Mouse (Mus musculus) forebrain, embryonic 14.5 days (tissue): Measurements from ENCODE around the gene Lypla2. TPM values are rescaled to one million over a fixed set of nuclear protein-coding genes. Genes with fewer than 3 reads are reported as not detected.
A peak's percentile ranks its signal among the peaks of the same experiment; 100 is the strongest.
"Not testable (repeated sequence)": the region's sequence is repeated elsewhere in the genome, so short reads cannot be mapped to it uniquely, and the experiment has no call there.

Experiments
- ATAC-seq: fragments of 200-750 bp; cut with Nextera tagmentation; 2 replicates; pipeline ENCODE4 v1.8.0; 2017; ENCODE audit warnings: mild to moderate bottlenecking, moderate library complexity
- DNase-seq: peaks from one replicate; pipeline ENCODE4 v3.0.0-alpha.2; 2015; ENCODE audit warnings: low spot score
- H3K27ac ChIP-seq: fragments of 300-500 bp; sonication (generic); 2 replicates; pipeline ENCODE4 v1.5.1; 2014; ENCODE audit warnings: low read depth, mild to moderate bottlenecking, control low read depth, low read length, moderate library complexity
- H3K27me3 ChIP-seq: fragments of 300-500 bp; sonication (generic); replicated peaks from 2 replicates; pipeline ENCODE4 v1.6.1; 2014; ENCODE audit warnings: low read length, control low read depth, mixed read lengths; ENCODE audit not compliant: control insufficient read depth, insufficient read depth
- H3K36me3 ChIP-seq: fragments of 300-500 bp; sonication (generic); 2 replicates; pipeline ENCODE4 v1.6.1; 2014; ENCODE audit warnings: low read length, control low read depth; ENCODE audit not compliant: control insufficient read depth, insufficient read depth
- H3K4me1 ChIP-seq: fragments of 300-500 bp; sonication (generic); 2 replicates; pipeline ENCODE4 v1.6.1; 2014; ENCODE audit warnings: antibody characterized with exemption, low read length, control low read depth; ENCODE audit not compliant: control insufficient read depth, insufficient read depth
- H3K4me2 ChIP-seq: fragments of 300-500 bp; sonication (generic); 2 replicates; pipeline ENCODE4 v1.6.1; 2014; ENCODE audit warnings: mild to moderate bottlenecking, control low read depth, low read length
- H3K4me3 ChIP-seq: fragments of 300-500 bp; sonication (generic); 2 replicates; pipeline ENCODE4 v1.5.1; 2014; ENCODE audit warnings: low read depth, low read length, control low read depth
- H3K9ac ChIP-seq: fragments of 300-500 bp; sonication (generic); 2 replicates; pipeline ENCODE4 v1.6.1; 2014; ENCODE audit warnings: mild to moderate bottlenecking, low read length, control low read depth, moderate library complexity
- H3K9me3 ChIP-seq: fragments of 300-500 bp; sonication (generic); replicated peaks from 2 replicates; pipeline ENCODE4 v1.6.1; 2016; ENCODE audit warnings: low read length, control low read depth, mixed read lengths; ENCODE audit not compliant: control insufficient read depth
- WGBS: fragments of 180-500 bp; shearing (Covaris S2); extraction: QIAGEN DNeasy Blood & Tissue Kit; methylation state at CpG from one replicate; pipeline ENCODE4 v1.1.7; 2014; 5-methylcytosine and 5-hydroxymethylcytosine counted together
- polyA plus RNA-seq: library from polyadenylated mRNA; unstranded; fragments of >200 nt; fragmentation: Nextera tagmentation; extraction: Ambion mirVana; gene quantifications from 2 replicates; pipeline ENCODE4 v1.2.1, GENCODE M21; 2014

Lypla2 gene
- polyA plus RNA-seq, 1 experiment from 2014 or later = 163 TPM

DNA sequence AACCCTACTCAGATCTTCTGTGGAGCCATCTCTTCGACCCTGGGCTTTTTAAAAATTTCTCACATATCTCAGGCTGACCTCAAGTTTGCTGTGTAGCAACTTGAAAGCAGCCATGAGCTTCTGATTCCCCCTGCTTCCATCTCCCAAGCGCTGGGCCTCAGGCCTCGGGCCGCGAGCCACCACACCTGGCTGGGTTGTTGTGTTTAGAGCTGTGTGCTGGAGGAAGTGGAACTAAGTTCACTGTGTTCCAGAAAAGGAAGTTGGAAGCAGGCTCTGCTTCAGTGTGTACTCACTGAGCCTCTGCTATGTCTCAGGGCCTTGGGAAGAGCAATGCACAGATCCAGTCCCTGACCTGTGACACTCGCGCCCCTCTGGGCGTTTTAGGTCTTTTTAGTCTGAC is 24.3 kb downstream of the Lypla2 start:
- 96% methylated on average over 8 of the region's 8 CpGs for whole genome bisulfite sequencing
- no peak overlapping the region for H3K27ac ChIP-seq
- no peak overlapping the region for H3K9ac ChIP-seq
- peaks cover 4% of the 10 kb centered on the region for H3K4me1 ChIP-seq
- no peak overlapping the region for H3K4me3 ChIP-seq
- H3K27me3 ChIP-seq = no peaks in the 10 kb centered on the region
- H3K4me2 ChIP-seq = no peak overlapping the region
- DNase-seq (no peak), ATAC-seq (no peak)
- no peaks in the 10 kb centered on the region for H3K9me3 ChIP-seq
- H3K36me3 ChIP-seq = peaks cover 14% of the 10 kb centered on the region

DNA sequence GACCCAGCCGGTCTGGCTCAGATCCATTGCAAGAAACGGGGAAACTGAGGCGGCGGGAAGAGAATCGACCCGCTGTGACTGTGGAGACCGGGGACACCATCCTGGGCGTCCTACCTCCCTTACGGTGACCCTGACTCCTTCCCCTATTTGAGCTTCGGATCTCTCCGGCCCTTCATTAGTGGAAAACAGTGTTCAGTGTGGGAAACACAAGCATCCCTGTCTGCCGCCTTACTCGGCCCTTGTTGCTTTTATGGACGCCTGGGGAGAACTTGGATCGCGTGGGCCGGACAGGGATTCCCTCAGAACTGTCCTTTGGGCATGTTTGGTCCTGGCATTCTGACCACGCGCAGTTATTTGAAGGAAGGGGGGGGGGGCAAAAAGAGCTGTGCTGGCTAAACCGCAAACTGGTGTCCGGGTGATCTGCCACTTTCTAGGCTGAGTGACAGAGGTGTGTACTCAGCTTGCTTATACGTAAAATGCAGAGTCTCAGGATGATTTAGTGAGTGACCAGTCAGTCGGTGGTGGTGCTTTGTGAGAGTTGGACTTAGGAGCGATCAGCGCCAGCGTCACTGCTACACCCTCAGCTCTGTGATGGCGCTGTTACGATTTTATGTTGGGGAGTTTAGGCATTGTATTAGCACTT is 25.6 kb downstream of the Lypla2 start:
- peaks cover 4% of the 10 kb centered on the region for H3K4me1 ChIP-seq
- H3K9ac ChIP-seq = peak overlapping the region; percentile 83
- H3K9me3 ChIP-seq = no peaks in the 10 kb centered on the region
- H3K4me2 ChIP-seq = peak overlapping the region; percentile 84
- peak overlapping the region; percentile 75 for H3K4me3 ChIP-seq
- peak; percentile 33 for DNase-seq
- peaks cover 6% of the 10 kb centered on the region for H3K36me3 ChIP-seq
- H3K27me3 ChIP-seq = no peaks in the 10 kb centered on the region
- peak; percentile 54; the same call in 1 of the 2 replicates for ATAC-seq
- WGBS = 3% methylated on average over 28 of the region's 28 CpGs
- no peak overlapping the region for H3K27ac ChIP-seq

DNA sequence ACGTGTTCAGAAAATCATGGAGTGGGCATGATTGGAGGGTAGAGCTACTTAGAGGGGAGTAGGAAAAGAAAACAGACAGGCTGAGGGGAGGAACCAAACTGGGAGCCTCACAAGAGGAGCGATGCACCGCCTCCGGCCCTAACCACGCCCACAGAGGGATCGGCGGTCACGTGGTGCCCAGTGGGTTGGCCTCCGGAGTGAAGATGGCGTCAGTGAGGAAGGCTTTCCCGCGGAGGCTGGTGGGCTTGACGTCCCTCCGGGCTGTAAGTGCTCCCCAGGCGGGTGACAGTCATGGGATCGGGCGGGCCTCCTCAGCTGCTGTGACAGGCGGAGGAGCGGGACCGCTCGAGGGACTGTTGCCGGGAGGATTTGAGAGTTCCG is 26.2 kb downstream of the Lypla2 start, which contains the start of gene Hmgcl:
TSS of gene Hmgcl (plus strand) at position 171 of the 381 bp plus-strand sequence.
- peak; percentile 97 for ATAC-seq
- whole genome bisulfite sequencing = under 1% methylated on average over 23 of the region's 23 CpGs
- no peaks in the 10 kb centered on the region for H3K9me3 ChIP-seq

DNA sequence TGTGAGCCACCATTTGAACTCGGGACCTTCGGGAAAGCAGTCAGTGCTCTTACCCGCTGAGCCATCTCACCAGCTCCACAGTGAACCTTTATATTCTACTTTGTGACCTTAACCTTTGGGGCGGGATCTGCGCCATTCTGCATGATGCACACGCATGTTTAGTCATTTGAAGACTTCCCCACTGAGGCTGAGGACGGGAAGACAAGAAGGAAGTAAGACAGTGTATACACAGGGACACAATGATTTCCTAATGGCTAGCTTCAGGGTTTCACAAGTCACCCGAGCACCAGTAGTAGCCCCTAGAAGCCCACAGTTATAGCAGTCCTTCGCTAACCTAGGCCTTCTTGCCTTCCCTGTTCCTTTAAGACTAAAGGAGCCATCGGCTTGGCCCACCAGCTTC is 26.7 kb downstream of the Lypla2 start:
- 76% methylated on average over 10 of the region's 10 CpGs for WGBS
- H3K4me2 ChIP-seq = peak overlapping the region; percentile 84
- no peaks in the 10 kb centered on the region for H3K9me3 ChIP-seq
- peak overlapping the region; percentile 83; the same call in 1 of the 2 replicates for H3K9ac ChIP-seq
- H3K36me3 ChIP-seq = 0 out of 2 replicates have a peak, but pooled peaks cover 4% of the 10 kb centered on the region
- no peak for ATAC-seq
- H3K4me3 ChIP-seq = peak overlapping the region; percentile 75
- H3K27me3 ChIP-seq = no peaks in the 10 kb centered on the region
- H3K4me1 ChIP-seq = peaks cover 4% of the 10 kb centered on the region
- 0 out of 2 replicates have a peak overlapping the region, but pooled peaks have one; percentile 23 for H3K27ac ChIP-seq
- DNase-seq = no peak

More for the DNA sequence above, 26.2 kb downstream of the Lypla2 start, which contains the start of gene Hmgcl:
- 0 out of 2 replicates have a peak within 1 kb of the TSS, but pooled peaks have one; percentile 23 for H3K27ac ChIP-seq
- peaks cover under 1% of the 10 kb centered on the region; the same call in 1 of the 2 replicates for H3K36me3 ChIP-seq
- peak within 1 kb of the TSS; percentile 75 for H3K4me3 ChIP-seq
- peak within 1 kb of the TSS; percentile 84 for H3K4me2 ChIP-seq
- peaks cover 4% of the 10 kb centered on the region for H3K4me1 ChIP-seq
- DNase-seq = peak; percentile 97
- no peaks in the 10 kb centered on the region for H3K27me3 ChIP-seq
- H3K9ac ChIP-seq = peak within 1 kb of the TSS; percentile 83

DNA sequence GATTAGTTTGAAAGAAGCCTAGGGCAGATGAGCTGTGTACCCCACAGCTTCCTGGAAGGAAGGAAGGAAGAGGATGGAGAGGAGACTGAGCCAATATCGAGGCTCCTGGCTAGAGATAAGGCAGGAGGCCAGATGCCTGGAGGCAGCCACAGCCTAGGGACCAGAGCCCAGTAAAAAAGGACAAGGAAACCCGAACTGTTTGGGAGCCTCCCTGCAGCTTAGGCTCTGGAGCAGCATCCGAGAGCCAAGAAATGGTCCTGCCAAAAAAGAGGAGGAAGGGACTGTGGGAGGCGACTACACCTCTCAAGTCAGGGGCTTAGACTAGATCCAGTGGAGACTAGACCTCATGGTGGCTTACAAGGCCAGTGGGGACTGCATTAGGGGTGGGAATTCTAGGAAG is 29.0 kb downstream of the Lypla2 start:
- no peak overlapping the region for H3K9ac ChIP-seq
- H3K4me2 ChIP-seq = no peak overlapping the region
- H3K4me1 ChIP-seq = peaks cover 4% of the 10 kb centered on the region
- no peak for ATAC-seq
- 59% methylated on average over 4 of the region's 4 CpGs for WGBS
- H3K27me3 ChIP-seq = no peaks in the 10 kb centered on the region
- H3K9me3 ChIP-seq = no peaks in the 10 kb centered on the region
- no peak overlapping the region for H3K4me3 ChIP-seq
- no peak for DNase-seq
- H3K27ac ChIP-seq = no peak overlapping the region
- H3K36me3 ChIP-seq = 0 out of 2 replicates have a peak, but pooled peaks cover 17% of the 10 kb centered on the region

DNA sequence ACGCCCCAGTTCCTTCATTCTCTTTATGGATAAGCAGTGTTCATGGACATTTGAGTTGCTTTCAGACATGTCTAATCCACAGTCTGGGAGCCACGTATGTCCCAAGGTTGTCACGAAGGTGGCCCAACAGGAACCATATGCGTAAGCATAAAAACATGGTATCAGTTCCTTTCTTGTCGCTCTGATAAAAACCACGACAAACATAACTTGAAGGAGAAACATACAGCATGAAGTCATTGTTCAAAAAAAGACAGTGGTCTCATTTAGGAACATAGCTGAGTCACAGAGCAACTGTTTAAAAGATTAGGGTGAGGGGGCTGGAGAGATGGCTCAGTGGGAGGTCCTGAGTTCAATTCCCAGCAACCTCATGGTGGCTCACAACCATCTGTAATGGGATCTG is 30.2 kb downstream of the Lypla2 start:
- WGBS = 88% methylated on average over 6 of the region's 6 CpGs
- peaks cover 25% of the 10 kb centered on the region; the same call in 1 of the 2 replicates for H3K36me3 ChIP-seq
- no peaks in the 10 kb centered on the region for H3K9me3 ChIP-seq
- H3K4me1 ChIP-seq = peaks cover 4% of the 10 kb centered on the region
- H3K4me2 ChIP-seq = no peak overlapping the region
- no peaks in the 10 kb centered on the region for H3K27me3 ChIP-seq
- H3K9ac ChIP-seq = no peak overlapping the region
- H3K4me3 ChIP-seq = no peak overlapping the region
- DNase-seq = no peak
- no peak overlapping the region for H3K27ac ChIP-seq
- no peak for ATAC-seq

DNA sequence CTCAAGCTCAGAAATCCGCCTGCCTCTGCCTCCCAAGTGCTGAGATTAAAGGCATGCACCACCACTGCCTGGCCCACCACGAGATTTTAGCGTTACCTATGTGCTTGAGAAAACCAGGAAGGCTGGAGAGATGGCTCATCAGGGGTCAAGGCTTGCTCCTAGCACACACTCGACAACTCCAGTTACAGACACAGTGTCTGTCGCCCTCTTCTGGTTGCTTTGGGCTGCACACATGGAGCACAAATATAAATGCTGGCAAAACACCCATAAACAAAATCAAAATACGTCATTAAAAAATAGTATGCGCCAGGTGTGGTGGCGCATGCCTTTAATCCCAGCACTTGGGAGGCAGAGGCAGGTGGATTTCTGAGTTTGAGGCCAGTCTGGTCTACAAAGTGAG is 31.4 kb downstream of the Lypla2 start:
- whole genome bisulfite sequencing = 79% methylated on average over 8 of the region's 8 CpGs
- not testable (repeated sequence) for H3K27me3 ChIP-seq, H3K4me3 ChIP-seq, H3K4me1 ChIP-seq, DNase-seq, H3K9me3 ChIP-seq, ATAC-seq, H3K27ac ChIP-seq, H3K4me2 ChIP-seq, H3K9ac ChIP-seq
- H3K36me3 ChIP-seq = peaks cover 30% of the 10 kb centered on the region

DNA sequence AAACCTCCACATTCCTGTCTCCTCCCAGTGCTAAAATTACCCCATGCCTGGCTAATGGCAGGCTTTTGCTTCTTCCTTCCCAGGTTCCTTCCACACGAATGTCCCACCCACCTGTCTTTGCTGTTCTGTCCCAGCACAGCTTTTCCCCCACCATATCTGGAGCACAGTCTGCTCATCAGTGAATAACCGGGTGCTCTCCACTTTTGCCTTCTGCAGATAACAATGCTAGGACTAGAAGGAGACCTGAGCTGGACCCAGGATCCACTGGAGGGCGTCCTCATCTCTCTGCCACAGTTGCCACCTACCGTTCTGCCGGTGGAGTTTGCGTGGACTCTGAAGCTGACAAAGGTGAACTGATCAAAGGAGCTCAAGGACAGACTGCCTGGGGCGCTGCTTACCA is 33.6 kb downstream of the Lypla2 start:
- ATAC-seq = no peak
- Histone ChIP-seq H3K27me3 (no peaks in the 10 kb centered on the region), H3K9me3 (no peaks in the 10 kb centered on the region), H3K9ac (no peak overlapping the region), H3K4me3 (no peak overlapping the region), H3K36me3 (peaks cover 44% of the 10 kb centered on the region), H3K4me2 (no peak overlapping the region), H3K4me1 (no peaks in the 10 kb centered on the region), H3K27ac (no peak overlapping the region)
- no peak for DNase-seq
- WGBS = 89% methylated on average over 7 of the region's 7 CpGs

DNA sequence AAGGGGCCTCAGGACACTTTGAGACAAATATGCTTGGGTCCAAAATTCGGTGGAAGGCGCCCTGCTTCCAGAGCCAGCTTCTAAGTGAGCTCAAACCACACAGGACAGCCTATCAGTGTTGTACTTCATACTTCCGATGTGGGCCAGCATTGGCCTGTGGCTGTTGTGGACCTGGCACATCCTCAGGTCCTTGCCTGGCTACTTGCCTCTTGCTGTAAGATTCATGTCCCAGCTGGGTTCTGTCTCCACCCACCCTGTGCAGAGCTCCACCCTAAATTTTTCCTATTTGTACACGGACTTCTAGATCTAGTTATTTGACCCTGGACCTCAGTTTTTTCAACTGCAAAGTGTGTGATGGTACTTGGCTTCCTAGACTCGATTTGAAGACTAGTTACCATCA is 36.9 kb downstream of the Lypla2 start:
- WGBS = 72% methylated on average over 5 of the region's 5 CpGs
- peaks cover 60% of the 10 kb centered on the region for H3K36me3 ChIP-seq
- ATAC-seq = no peak

More for the DNA sequence above, 36.9 kb downstream of the Lypla2 start:
- no peak overlapping the region for H3K4me3 ChIP-seq
- no peaks in the 10 kb centered on the region for H3K4me1 ChIP-seq
- DNase-seq = no peak
- H3K9ac ChIP-seq = no peak overlapping the region
- no peak overlapping the region for H3K4me2 ChIP-seq
- H3K27me3 ChIP-seq = no peaks in the 10 kb centered on the region
- H3K27ac ChIP-seq = no peak overlapping the region
- no peaks in the 10 kb centered on the region for H3K9me3 ChIP-seq
